In the genomic region with DNA sequence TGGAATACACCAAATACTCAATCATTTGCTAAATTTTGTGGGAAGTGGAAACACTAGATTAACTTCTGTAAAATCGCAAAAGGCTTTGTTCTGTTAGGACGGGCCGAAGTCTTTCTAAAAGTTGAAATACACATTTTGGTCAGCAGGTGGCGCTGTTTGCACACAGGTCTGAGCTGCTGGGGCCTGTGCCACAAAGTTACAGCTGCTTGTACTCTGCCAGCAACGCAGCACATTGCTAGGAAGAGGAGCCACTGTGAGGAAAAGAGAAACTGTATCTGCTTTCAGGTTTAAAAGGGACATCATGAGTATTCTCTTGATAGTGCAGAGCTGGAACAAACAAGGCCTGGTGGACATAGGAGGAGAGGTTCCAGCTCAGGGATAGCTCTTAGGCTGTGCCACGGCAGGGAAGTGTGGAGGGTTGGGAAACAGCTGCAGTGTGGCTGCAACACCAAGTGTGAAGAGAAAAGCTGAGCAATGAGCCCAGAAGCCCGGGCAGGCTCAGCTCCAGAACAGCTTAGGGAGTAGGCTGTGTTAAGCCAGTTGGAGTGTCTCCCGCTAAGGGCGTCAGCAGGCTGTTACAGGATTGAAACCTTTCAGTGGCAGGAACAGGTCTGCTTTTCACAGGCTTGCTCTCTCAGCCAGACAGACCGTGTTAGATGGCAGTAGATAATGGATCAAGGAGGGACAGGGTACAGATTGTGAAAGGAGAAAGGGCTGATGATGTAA, we compare ENCODE assay signal across 1 mouse cellular context.
TF ChIP-seq lines count a peak whose summit lies in the region.

No protein-coding gene starts in this region.

TF ChIP-seq in CH12.LX, 34 proteins besides CTCF, POLR2A, EP300 and RAD21:
- TF ChIP-seq NELFE (IDR thresholded peaks at IDR 0.05; ENCODE audit: low read depth, low read length) = peak; percentile 35; the same call in 1 of the 2 replicates
- TF ChIP-seq ZC3H11A (IDR thresholded peaks at IDR 0.05; ENCODE audit: low read depth, low read length) = peak; percentile 52
- no peak for TF ChIP-seq USF1 (IDR thresholded peaks at IDR 0.05; ENCODE audit: low read depth, low read length)
- no peak for TF ChIP-seq MAZ (IDR thresholded peaks at IDR 0.05; ENCODE audit: low read depth, low read length)
- peak; percentile 46; the same call in 1 of the 2 replicates for TF ChIP-seq UBTF (IDR thresholded peaks at IDR 0.05; ENCODE audit: low read depth, low read length)
- peak; percentile 91 for TF ChIP-seq SMC3 (IDR thresholded peaks at IDR 0.05; ENCODE audit: low read depth, low read length)
- TF ChIP-seq BHLHE40 (IDR thresholded peaks at IDR 0.05; ENCODE audit: low read depth, low read length) = no peak
- TF ChIP-seq SIN3A (IDR thresholded peaks at IDR 0.05; ENCODE audit: low read length) = 0 out of 2 replicates have a peak, but pooled peaks have one; percentile 36
- TF ChIP-seq MAX (IDR thresholded peaks at IDR 0.05; ENCODE audit: low read length) = no peak
- TF ChIP-seq IRF4 (IDR thresholded peaks at IDR 0.05; ENCODE audit: low read depth, low read length) = 0 out of 2 replicates have a peak, but pooled peaks have one; percentile 32
- no peak for TF ChIP-seq ELF1 (IDR thresholded peaks at IDR 0.05; ENCODE audit: low read depth, low read length)
- no peak for TF ChIP-seq CHD2 (IDR thresholded peaks at IDR 0.05; ENCODE audit: low read length)
- peak; percentile 55; the same call in 1 of the 2 replicates for TF ChIP-seq MYC (IDR thresholded peaks at IDR 0.05; ENCODE audit: low read depth, low read length)
TF ChIP-seq in CH12.LX: peak in this region for 7.
